Mouse (Mus musculus): ENCODE measurements around the gene Slc19a2.

DNA sequence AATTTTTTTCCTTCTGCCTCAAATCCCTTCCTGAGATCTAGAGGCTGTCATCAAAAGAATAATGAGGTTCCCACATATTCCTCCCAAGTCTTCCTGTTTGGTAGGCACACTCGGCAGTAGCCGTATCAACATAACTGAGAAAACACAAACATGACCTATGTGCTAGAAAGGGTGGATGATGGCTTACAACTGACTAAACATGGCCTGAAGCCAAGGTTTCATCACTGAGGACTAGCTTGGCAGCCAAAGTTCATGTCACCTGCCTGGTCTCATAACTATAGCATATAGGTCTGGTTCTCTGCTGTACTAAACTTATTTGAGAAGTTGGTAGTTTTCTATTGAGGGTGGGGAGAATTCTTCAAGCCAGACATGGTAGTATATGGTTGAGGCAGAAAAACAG, 40.4 kb upstream of the Slc19a2 start:
- TF ChIP-seq POLR2A (IDR thresholded peaks at IDR 0.05; ENCODE audit: borderline replicate concordance, low read depth, low read length) (no peak), CTCF (IDR thresholded peaks at IDR 0.05; ENCODE audit: low read depth, low read length) (no peak)
